Mouse (Mus musculus) thymus, adult 2 months (tissue): ENCODE data around the gene Myo1c. TPM values are rescaled to one million over a fixed set of nuclear protein-coding genes. Genes with fewer than 3 reads are reported as not detected.
A peak's percentile ranks its signal among the peaks of the same experiment; 100 is the strongest.

Source experiments
- DNase-seq: peaks from one replicate; pipeline ENCODE4 v3.0.0; 2021
- H3K27ac ChIP-seq: fragments of 200-500 bp; 2 replicates; pipeline ENCODE4 v1.5.1; 2012; ENCODE audit warnings: low read length, control low read depth; ENCODE audit not compliant: control insufficient read depth, insufficient read depth
- H3K27me3 ChIP-seq: fragments of 200-500 bp; 2 replicates; pipeline ENCODE4 v1.6.1; 2012; ENCODE audit warnings: mild to moderate bottlenecking, low read length, moderate library complexity, mixed read lengths; ENCODE audit not compliant: control insufficient read depth, insufficient read depth
- H3K36me3 ChIP-seq: fragments of 200-500 bp; 2 replicates; pipeline ENCODE4 v1.6.1; 2012; ENCODE audit warnings: mild to moderate bottlenecking, low read length, moderate library complexity; ENCODE audit not compliant: control insufficient read depth, insufficient read depth
- H3K4me1 ChIP-seq: fragments of 200-500 bp; replicated peaks from 2 replicates; pipeline ENCODE4 v1.6.1; 2012; ENCODE audit warnings: low read length; ENCODE audit not compliant: control insufficient read depth, insufficient read depth
- H3K4me3 ChIP-seq: fragments of 200-500 bp; 2 replicates; pipeline ENCODE4 v1.5.1; 2012; ENCODE audit warnings: mild to moderate bottlenecking, low read length, control low read depth, moderate library complexity; ENCODE audit not compliant: control insufficient read depth, insufficient read depth
- CTCF ChIP-seq: fragments of 200-500 bp; IDR thresholded peaks from 2 replicates; pipeline ENCODE4 v1.5.1; 2012; ENCODE audit warnings: mild to moderate bottlenecking, control low read depth, low read length, moderate library complexity, borderline replicate concordance; ENCODE audit not compliant: control insufficient read depth, poor library complexity, insufficient read depth; ENCODE audit errors: extremely low read depth
- POLR2A ChIP-seq: fragments of 200-500 bp; IDR thresholded peaks from 2 replicates; pipeline ENCODE4 v1.6.1; 2012; ENCODE audit warnings: mild to moderate bottlenecking, low read length, control low read depth, moderate library complexity; ENCODE audit not compliant: control insufficient read depth, poor library complexity, insufficient read depth; ENCODE audit errors: extremely low read depth
- whole genome bisulfite sequencing: fragments of 180-500 bp; shearing (Covaris S2); methylation state at CpG from one replicate; pipeline ENCODE4 v1.1.7; 2018; 5-methylcytosine and 5-hydroxymethylcytosine counted together
- polyA plus RNA-seq: library from polyadenylated mRNA; depleted of rRNA; stranded (reverse); fragments of >200 nt; gene quantifications from 2 replicates; pipeline ENCODE4 v1.2.3, GENCODE M21; 2012; rRNA removed

Gene Myo1c
- 78.0 and 90.2 TPM in 2 replicates for polyA plus RNA-seq

GRCm38 (mm10) chr11:75650311-75650710 lies at the start of gene Myo1c:
Myo1c (plus strand) TSS chr11:75650504.
- TF ChIP-seq CTCF (no peak), POLR2A (no peak)
- Histone ChIP-seq H3K4me3 (peak within 1 kb of the TSS; percentile 74), H3K27ac (no peak within 1 kb of the TSS), H3K27me3 (no peaks in the 10 kb centered on the region), H3K36me3 (no peaks in the 10 kb centered on the region), H3K4me1 (peaks cover 53% of the 10 kb centered on the region)
- WGBS, result 93% methylated on average over 7 of the region's 7 CpGs
- DNase-seq, result no peak

- peaks cover 93% of the 10 kb centered on the region for H3K36me3 ChIP-seq
- no peak overlapping the region for H3K4me3 ChIP-seq
- WGBS, result 83% methylated on average over 5 of the region's 5 CpGs
- H3K27me3 ChIP-seq, result no peaks in the 10 kb centered on the region
- H3K27ac ChIP-seq, result no peak overlapping the region
- H3K4me1 ChIP-seq, result no peaks in the 10 kb centered on the region; the same call in 1 of the 2 replicates
- TF ChIP-seq POLR2A (no peak), CTCF (no peak)
- DNase-seq, result no peak
These were observed 45.5 kb upstream of the Myo1c start for GRCm38 (mm10) chr11:75604826-75605225.

DNA sequence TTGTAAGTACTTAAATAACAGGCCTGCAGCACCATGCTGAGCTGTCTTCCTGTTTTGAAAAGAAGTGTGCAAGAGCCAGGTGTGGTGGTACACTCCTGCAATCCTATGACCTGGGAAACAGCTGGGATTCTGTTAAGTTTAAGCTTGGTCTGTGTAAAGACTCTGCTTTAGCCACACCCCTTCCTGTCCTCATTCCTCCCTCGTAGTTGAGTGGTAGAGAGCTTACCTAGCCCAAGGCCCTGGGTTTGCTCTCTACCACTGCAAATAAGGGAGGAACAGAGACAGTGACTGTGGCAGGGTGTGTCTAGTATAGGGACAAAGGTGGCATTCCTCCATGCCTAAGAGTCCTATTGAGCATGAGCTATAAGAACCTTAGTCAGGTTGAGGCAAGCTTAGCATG lies 45.0 kb upstream of the Myo1c start:
- no peak for DNase-seq
- WGBS, result 4% methylated on average over 1 of the region's 1 CpGs
- no peak overlapping the region for H3K4me3 ChIP-seq
- H3K27me3 ChIP-seq, result no peaks in the 10 kb centered on the region
- TF ChIP-seq POLR2A (no peak), CTCF (no peak)
- peaks cover 93% of the 10 kb centered on the region for H3K36me3 ChIP-seq
- no peaks in the 10 kb centered on the region; the same call in 1 of the 2 replicates for H3K4me1 ChIP-seq
- H3K27ac ChIP-seq, result 0 out of 2 replicates have a peak overlapping the region, but pooled peaks have one; percentile 26

- no peak overlapping the region for H3K27ac ChIP-seq
- no peak overlapping the region for H3K4me3 ChIP-seq
- no peak for TF ChIP-seq POLR2A
- no peak for TF ChIP-seq CTCF
- H3K36me3 ChIP-seq, result peaks cover 85% of the 10 kb centered on the region
- WGBS, result 97% methylated on average over 5 of the region's 5 CpGs
- no peaks in the 10 kb centered on the region for H3K27me3 ChIP-seq
- no peak for DNase-seq
- no peaks in the 10 kb centered on the region; the same call in 1 of the 2 replicates for H3K4me1 ChIP-seq
These were observed 41.5 kb upstream of the Myo1c start for GRCm38 (mm10) chr11:75608776-75609175.

- no peak overlapping the region for H3K4me3 ChIP-seq
- H3K36me3 ChIP-seq, result peaks cover 75% of the 10 kb centered on the region
- TF ChIP-seq CTCF (no peak), POLR2A (no peak)
These were observed 40.3 kb upstream of the Myo1c start for GRCm38 (mm10) chr11:75610021-75610420.

GRCm38 (mm10) chr11:75614769-75615168 lies 35.5 kb upstream of the Myo1c start:
- no peak for DNase-seq
- Histone ChIP-seq H3K27me3 (no peaks in the 10 kb centered on the region), H3K4me3 (no peak overlapping the region), H3K4me1 (no peaks in the 10 kb centered on the region), H3K27ac (no peak overlapping the region), H3K36me3 (peaks cover 46% of the 10 kb centered on the region)
- WGBS, result 100% methylated on average over 1 of the region's 1 CpGs
- TF ChIP-seq POLR2A, result no peak
- no peak for TF ChIP-seq CTCF

More at GRCm38 (mm10) chr11:75610021-75610420, 40.3 kb upstream of the Myo1c start:
- Histone ChIP-seq H3K4me1 (no peaks in the 10 kb centered on the region; the same call in 1 of the 2 replicates), H3K27ac (no peak overlapping the region), H3K27me3 (no peaks in the 10 kb centered on the region)
- no peak for DNase-seq
- WGBS, result 91% methylated on average over 2 of the region's 2 CpGs

DNA sequence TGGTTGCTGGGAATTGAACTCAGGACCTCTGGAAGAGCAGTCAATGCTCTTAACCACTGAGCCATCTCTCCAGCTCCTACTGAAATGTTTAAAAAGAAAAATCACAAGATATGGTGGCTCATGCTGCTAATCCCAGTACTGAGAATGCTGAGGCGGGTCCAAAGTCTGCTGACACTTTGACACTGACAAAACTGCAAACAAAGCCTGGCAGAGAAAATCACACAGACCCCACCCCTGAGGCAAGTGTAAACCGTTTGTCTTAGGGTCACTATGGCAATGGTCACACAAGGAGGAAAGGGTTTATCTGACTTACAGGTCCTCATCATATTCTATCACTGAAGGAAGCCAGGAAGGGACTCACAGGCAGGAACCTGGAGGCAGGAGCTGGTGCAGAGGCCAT lies 34.7 kb upstream of the Myo1c start:
- H3K4me1 ChIP-seq, result no peaks in the 10 kb centered on the region
- H3K27me3 ChIP-seq, result no peaks in the 10 kb centered on the region
- H3K27ac ChIP-seq, result no peak overlapping the region
- 95% methylated on average over 2 of the region's 2 CpGs for WGBS
- H3K36me3 ChIP-seq, result peaks cover 47% of the 10 kb centered on the region
- H3K4me3 ChIP-seq, result no peak overlapping the region
- no peak for DNase-seq
- TF ChIP-seq POLR2A, result no peak
- TF ChIP-seq CTCF, result no peak
